Mouse (Mus musculus) kidney, embryonic 15.5 days (tissue): Measurements from ENCODE around the gene Themis2. TPM values are rescaled to one million over a fixed set of nuclear protein-coding genes. Genes with fewer than 3 reads are reported as not detected.
A peak's percentile ranks its signal among the peaks of the same experiment; 100 is the strongest.
"Not testable (repeated sequence)": the region's sequence is repeated elsewhere in the genome, so short reads cannot be mapped to it uniquely, and the experiment has no call there.

Experiments
- ATAC-seq: fragments of 200-750 bp; cut with Nextera tagmentation; replicated peaks from 2 replicates; pipeline ENCODE4 v1.8.0; 2017; ENCODE audit warnings: moderate TSS enrichment; ENCODE audit not compliant: low FRiP score
- H3K27ac ChIP-seq: fragments of 300-500 bp; sonication (generic); 2 replicates; pipeline ENCODE4 v1.5.1; 2015; ENCODE audit warnings: mild to moderate bottlenecking, inconsistent platforms
- H3K27me3 ChIP-seq: fragments of 300-500 bp; sonication (generic); 2 replicates; pipeline ENCODE4 v1.6.1; 2015; ENCODE audit warnings: inconsistent platforms
- H3K36me3 ChIP-seq: fragments of 300-500 bp; sonication (generic); 2 replicates; pipeline ENCODE4 v1.6.1; 2015; ENCODE audit warnings: inconsistent platforms
- H3K4me1 ChIP-seq: fragments of 300-500 bp; sonication (generic); 2 replicates; pipeline ENCODE4 v1.6.1; 2015; ENCODE audit warnings: inconsistent platforms
- H3K4me2 ChIP-seq: fragments of 300-500 bp; sonication (generic); 2 replicates; pipeline ENCODE4 v1.6.1; 2015; ENCODE audit warnings: moderate library complexity, mild to moderate bottlenecking, inconsistent platforms
- H3K4me3 ChIP-seq: fragments of 300-500 bp; sonication (generic); replicated peaks from 2 replicates; pipeline ENCODE4 v1.5.1; 2015; ENCODE audit warnings: mild to moderate bottlenecking, inconsistent platforms
- H3K9ac ChIP-seq: fragments of 300-500 bp; sonication (generic); 2 replicates; pipeline ENCODE4 v1.6.1; 2015; ENCODE audit warnings: mild to moderate bottlenecking, inconsistent platforms
- H3K9me3 ChIP-seq: fragments of 300-500 bp; sonication (generic); replicated peaks from 2 replicates; pipeline ENCODE4 v1.6.1; 2016; ENCODE audit warnings: inconsistent platforms
- WGBS: fragments of 180-500 bp; shearing (Covaris S2); methylation state at CpG from one replicate; pipeline ENCODE4 v1.1.7; 2015; ENCODE audit warnings: mixed read lengths; 5-methylcytosine and 5-hydroxymethylcytosine counted together
- polyA plus RNA-seq: library from polyadenylated mRNA; unstranded; fragments of >200 nt; fragmentation: Nextera tagmentation; extraction: Ambion mirVana; gene quantifications from 2 replicates; pipeline ENCODE4 v1.2.1, GENCODE M21; 2015

Gene Themis2
- polyA plus RNA-seq, 1 experiment from 2014 or later: 1.7 TPM

DNA sequence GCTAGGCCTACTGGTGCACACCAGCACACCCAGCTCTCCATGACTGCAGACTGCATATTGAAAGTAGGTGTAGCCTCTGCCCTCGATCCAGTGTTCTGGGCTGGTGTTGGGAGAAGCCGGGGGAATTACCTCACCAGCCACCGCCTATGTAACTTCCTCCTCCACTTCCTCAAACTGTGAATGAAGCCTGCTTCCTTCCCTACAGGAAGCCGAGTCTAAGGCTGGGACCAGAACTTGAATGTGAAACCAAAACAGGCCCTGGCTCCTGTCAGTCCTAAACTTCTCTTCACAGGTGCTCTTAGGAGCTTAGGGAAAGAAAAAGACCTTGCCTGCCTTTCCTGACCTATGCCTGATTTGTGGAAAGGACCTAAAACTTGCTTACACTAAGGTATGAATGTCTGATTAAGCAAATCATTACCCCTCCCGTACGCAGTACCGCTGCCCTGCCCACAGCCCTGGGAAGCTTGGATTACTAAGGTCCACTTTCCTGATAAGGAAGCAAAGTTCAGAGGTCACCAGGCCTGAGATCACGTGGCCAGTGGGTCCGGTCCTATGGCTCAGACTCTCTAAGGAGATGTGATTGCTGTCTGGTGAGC, 48.4 kb downstream of the Themis2 start:
- Histone ChIP-seq H3K27me3 (no peaks in the 10 kb centered on the region), H3K9ac (no peak overlapping the region), H3K4me3 (peak overlapping the region; percentile 19; the same call in 1 of the 2 replicates), H3K4me1 (peaks cover 9% of the 10 kb centered on the region; the same call in 1 of the 2 replicates), H3K4me2 (peak overlapping the region; percentile 33), H3K36me3 (no peaks in the 10 kb centered on the region), H3K9me3 (no peaks in the 10 kb centered on the region), H3K27ac (peak overlapping the region; percentile 58)
- WGBS: 55% methylated on average over 9 of the region's 9 CpGs
- ATAC-seq: no peak

DNA sequence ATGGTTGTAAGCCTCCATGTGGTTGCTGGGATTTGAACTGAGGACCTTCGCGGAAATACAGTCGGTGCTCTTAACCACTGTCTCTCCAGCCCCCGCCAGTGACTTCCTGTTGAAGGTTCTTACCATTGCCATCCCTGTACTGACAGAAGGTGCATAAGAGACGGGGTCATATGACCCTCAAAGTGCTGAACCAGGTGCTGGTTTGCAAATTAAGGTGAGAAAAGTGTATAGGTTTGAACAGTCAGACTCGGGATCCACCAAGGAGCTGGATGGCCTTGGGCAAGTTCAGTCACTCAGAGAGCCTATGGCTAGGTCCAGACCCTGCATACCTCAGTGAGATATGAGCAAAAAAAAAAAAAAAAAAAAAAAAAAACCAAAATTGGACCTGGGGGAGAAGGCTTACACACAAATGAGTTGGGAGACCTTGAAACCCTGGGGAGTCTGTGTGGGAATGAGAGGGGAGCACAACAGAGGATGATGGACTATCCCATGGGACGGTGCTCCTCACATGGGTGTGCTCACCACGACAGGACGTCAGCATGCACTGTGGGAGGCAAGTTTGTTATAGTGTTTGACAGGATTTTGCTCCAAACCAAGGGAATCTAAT, 49.2 kb downstream of the Themis2 start:
- Histone ChIP-seq H3K4me3 (no peak overlapping the region), H3K4me2 (no peak overlapping the region), H3K9ac (no peak overlapping the region), H3K4me1 (peaks cover 9% of the 10 kb centered on the region; the same call in 1 of the 2 replicates), H3K36me3 (no peaks in the 10 kb centered on the region), H3K27me3 (no peaks in the 10 kb centered on the region), H3K27ac (peak overlapping the region; percentile 58), H3K9me3 (no peaks in the 10 kb centered on the region)
- no peak for ATAC-seq
- 93% methylated on average over 9 of the region's 9 CpGs for WGBS

DNA sequence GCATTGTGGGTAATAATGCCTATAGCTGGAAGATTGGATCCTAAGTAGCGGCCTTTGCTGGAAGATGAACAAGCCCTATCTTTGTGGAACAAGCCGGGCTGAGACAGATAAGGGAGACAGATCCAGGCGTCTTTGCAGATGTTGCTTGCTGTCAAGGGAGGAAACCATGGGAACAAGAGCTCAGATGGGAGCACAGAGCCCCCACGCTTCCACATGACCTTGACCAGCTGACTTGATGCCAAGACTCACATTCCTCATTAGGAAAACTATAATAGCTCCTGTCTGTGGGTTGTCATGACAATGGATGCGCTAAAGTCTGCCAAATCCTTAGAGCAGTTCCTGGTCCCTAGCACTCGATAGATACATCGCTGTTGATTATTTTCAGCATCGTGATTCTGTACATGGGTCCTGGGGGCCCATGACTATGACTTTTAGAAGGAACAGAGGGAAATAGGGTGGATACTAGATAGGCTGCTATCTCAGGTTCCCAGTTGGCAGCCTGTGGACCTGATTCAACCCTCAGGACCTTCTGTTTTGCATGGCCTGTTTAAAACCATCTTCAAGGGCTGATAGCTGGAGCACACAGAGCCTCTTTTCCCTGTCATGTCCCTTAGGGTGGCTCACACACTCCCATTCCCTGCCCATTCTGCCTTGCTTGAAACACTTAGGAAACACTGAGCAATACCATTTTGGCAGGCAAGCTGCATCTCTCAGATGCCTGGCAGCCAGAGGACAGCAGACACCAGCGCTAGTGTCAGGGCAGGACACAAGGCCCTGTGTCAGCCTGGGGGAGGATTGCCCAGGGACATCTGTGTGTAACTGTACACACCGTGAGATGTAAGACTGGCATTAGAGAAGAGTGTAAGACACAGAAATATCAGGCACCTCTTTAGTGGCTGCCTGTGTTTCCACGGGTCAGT, 51.9 kb downstream of the Themis2 start:
- 64% methylated on average over 11 of the region's 11 CpGs for WGBS
- no peak overlapping the region for H3K27ac ChIP-seq
- H3K27me3 ChIP-seq: no peaks in the 10 kb centered on the region
- no peak overlapping the region for H3K9ac ChIP-seq
- no peaks in the 10 kb centered on the region for H3K36me3 ChIP-seq
- ATAC-seq: no peak
- no peaks in the 10 kb centered on the region for H3K9me3 ChIP-seq
- H3K4me2 ChIP-seq: no peak overlapping the region
- no peak overlapping the region for H3K4me3 ChIP-seq
- peaks cover 9% of the 10 kb centered on the region; the same call in 1 of the 2 replicates for H3K4me1 ChIP-seq

DNA sequence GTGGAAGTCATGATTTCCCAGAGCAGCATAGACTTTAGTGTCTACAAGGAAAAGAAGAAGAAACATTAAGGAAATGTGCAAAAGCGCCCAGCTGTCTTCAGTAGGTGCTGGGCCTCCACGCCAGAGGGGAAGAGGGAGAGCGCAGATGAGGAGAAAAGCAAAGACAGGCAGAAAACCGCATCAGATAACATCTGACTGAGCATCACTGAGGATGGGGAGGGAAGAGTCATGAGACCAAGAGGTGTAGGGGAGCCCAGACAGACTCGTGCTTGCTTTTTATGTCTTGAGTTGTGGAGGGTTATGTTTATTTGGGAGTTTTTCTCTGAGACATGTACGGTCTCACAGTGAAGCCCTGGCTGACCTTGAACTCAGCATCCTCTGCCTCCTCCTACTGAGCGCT, 54.7 kb downstream of the Themis2 start:
- Histone ChIP-seq H3K4me2 (no peak overlapping the region), H3K27me3 (no peaks in the 10 kb centered on the region), H3K36me3 (no peaks in the 10 kb centered on the region), H3K9ac (no peak overlapping the region), H3K9me3 (no peaks in the 10 kb centered on the region), H3K4me1 (peaks cover 9% of the 10 kb centered on the region; the same call in 1 of the 2 replicates), H3K4me3 (no peak overlapping the region), H3K27ac (no peak overlapping the region)
- no peak for ATAC-seq
- 93% methylated on average over 7 of the region's 7 CpGs for WGBS

DNA sequence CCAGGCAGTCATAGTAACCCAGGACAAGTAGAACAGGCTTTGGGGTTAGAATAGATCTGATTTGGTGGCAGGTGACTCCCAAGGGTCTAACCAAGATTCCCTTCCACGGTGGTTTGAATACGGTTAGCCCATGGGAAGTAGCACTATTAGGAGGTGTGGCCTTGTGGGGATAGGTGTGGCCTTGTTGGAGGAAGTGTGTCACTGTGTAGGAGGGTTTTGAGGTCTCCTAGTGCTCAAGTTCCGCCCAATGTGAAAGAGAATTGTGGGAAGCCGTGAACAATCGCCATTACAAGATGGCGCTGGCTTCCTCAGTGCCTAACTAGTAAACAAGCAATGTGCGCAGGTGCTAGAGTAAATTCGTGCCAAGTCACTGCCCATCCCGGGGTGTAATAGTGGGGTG, 59.0 kb downstream of the Themis2 start:
- not testable (repeated sequence) for ATAC-seq, H3K27me3 ChIP-seq, H3K36me3 ChIP-seq, H3K9ac ChIP-seq, H3K4me3 ChIP-seq, H3K4me2 ChIP-seq, H3K27ac ChIP-seq, H3K9me3 ChIP-seq, H3K4me1 ChIP-seq
- 89% methylated on average over 9 of the region's 9 CpGs for WGBS

DNA sequence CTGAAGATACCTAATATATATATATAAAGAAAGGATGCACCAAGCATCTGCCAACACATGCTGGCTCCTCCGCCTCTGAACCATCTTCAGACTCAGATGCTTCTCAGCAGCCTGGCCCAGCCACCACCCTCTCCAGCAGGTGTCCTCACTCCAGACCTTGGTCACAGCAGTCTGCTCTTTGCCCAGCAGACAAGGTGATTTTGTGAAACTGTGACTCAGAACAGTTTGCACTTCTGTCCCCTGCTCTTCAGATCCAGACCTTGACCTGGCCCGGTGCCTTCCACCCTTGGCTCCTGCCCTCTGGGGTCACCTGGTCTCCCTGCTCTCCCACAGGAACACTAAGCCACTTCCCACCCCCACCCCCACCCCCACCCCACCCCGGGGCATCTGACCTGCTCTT, 60.3 kb downstream of the Themis2 start:
- no peaks in the 10 kb centered on the region for H3K9me3 ChIP-seq
- no peak overlapping the region for H3K27ac ChIP-seq
- H3K4me1 ChIP-seq: peaks cover 10% of the 10 kb centered on the region
- H3K9ac ChIP-seq: no peak overlapping the region
- H3K27me3 ChIP-seq: no peaks in the 10 kb centered on the region
- no peak overlapping the region for H3K4me3 ChIP-seq
- WGBS: 54% methylated on average over 3 of the region's 3 CpGs
- H3K36me3 ChIP-seq: no peaks in the 10 kb centered on the region
- no peak overlapping the region for H3K4me2 ChIP-seq
- ATAC-seq: no peak

DNA sequence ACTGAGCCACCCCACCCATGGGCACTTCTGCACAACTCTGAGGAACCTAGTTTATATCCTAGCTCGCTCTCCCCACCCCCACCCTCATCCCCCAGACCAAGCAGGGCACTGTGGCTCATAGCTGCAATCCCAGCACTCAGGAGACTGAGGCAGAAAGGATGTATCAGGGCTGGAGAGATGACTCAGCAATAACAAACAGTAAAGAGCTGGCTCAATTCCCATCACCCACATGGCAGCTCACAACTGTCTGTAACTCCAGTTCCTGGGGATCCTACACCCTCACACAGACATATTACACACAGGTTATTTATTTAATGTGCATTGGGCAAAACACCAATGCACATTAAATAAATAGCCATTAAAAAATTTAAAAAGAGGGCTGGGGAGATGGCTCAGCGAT, 60.8 kb downstream of the Themis2 start:
- no peak for ATAC-seq

DNA sequence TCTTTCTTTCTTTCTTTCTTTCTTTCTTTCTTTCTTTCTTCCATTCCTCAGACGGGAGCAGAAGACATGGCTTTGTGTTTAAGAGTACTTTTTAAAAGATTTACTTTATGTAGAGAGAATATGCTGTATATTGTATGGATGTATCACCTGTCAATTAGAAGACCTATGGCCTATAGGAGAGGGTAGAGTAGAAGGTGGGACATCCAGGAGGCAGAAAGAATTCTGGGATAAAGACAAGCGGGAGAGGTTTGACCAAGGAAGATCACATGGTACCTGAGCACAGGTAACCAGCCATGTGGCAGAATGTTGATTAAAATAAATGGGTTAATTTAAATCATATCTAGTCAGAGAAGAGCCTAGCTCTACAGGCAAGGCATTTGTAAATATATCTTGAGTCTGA, 61.4 kb downstream of the Themis2 start:
- no peaks in the 10 kb centered on the region for H3K27me3 ChIP-seq
- H3K9me3 ChIP-seq: no peaks in the 10 kb centered on the region
- ATAC-seq: no peak
- H3K4me1 ChIP-seq: peaks cover 10% of the 10 kb centered on the region
- no peak overlapping the region for H3K4me3 ChIP-seq
- no peaks in the 10 kb centered on the region for H3K36me3 ChIP-seq
- H3K9ac ChIP-seq: no peak overlapping the region
- H3K4me2 ChIP-seq: no peak overlapping the region
- no peak overlapping the region for H3K27ac ChIP-seq
- WGBS: 94% methylated on average over 2 of the region's 2 CpGs

More for the DNA sequence above, 60.8 kb downstream of the Themis2 start:
- H3K9ac ChIP-seq: no peak overlapping the region
- WGBS: 88% methylated on average over 2 of the region's 2 CpGs
- H3K4me2 ChIP-seq: no peak overlapping the region
- H3K9me3 ChIP-seq: no peaks in the 10 kb centered on the region
- H3K36me3 ChIP-seq: no peaks in the 10 kb centered on the region
- no peak overlapping the region for H3K4me3 ChIP-seq
- H3K4me1 ChIP-seq: peaks cover 10% of the 10 kb centered on the region
- H3K27ac ChIP-seq: no peak overlapping the region
- no peaks in the 10 kb centered on the region for H3K27me3 ChIP-seq

DNA sequence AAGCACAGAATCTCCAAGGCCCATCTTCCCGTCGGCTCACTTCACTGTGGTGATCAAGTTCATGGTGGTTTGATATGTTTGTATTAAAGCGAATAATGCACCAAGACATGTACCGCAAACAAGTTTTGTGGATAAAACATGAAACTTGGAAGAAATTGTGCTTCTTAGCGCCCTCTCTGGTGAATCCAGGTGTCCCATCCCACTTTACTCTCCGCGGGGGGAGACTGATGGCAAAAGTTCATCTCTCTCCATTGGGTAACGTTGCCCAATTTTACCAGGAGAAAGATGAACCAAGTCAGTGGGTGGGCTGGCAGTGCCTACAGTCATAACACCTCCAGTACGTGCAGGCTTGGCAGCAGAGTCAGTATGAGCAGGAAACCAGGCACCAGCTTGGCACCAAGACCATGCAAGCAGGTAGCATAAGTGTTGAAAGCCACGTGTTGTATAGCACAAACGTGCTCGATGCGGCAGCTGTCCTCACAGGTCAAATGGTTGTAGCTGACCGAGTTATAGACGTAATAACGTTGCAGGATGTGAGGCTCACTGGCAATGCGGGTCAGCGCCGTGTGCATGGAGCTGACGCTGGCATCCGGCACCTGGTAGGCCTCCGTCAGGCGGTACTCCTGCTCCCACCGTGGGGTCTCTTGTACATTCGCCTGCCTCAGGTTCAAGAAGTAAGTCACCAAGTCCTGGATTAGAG, 63.0 kb downstream of the Themis2 start:
- H3K4me1 ChIP-seq: peaks cover 10% of the 10 kb centered on the region
- 0 out of 2 replicates have a peak overlapping the region, but pooled peaks have one; percentile 14 for H3K27ac ChIP-seq
- 94% methylated on average over 25 of the region's 25 CpGs for WGBS
- no peaks in the 10 kb centered on the region for H3K9me3 ChIP-seq
- H3K9ac ChIP-seq: no peak overlapping the region
- H3K27me3 ChIP-seq: no peaks in the 10 kb centered on the region
- ATAC-seq: no peak
- H3K4me2 ChIP-seq: no peak overlapping the region
- 0 out of 2 replicates have a peak overlapping the region, but pooled peaks have one; percentile 66 for H3K4me3 ChIP-seq
- H3K36me3 ChIP-seq: no peaks in the 10 kb centered on the region

DNA sequence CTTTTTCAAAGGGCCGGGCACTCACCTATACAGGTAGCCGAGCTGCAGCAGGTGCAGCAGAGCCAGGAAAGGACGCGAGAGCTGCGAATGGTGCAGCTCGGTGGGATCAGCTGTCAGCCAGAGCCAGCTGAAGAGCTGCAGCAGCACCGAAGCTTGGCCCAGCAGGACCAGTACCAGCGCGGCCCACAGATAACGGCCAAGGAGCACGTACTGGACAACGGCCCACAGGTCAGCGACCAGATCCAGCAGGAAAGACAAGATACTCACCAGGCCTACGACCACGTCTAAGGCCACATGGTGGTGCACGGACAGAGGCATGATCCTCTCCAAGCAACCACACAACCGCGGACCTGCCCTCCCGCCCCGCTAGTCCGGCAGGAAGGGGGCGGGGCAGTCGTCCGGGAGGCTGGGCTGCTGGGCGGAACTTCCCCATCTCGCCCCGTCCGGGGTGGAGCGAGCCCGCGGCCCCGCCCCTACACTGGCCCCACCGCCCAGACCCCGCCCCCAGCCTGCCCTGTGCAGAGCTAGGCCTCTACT, 64.0 kb downstream of the Themis2 start, which contains the start of gene Xkr8:
Xkr8 (minus strand) TSS at position 399 of the 537 bp plus-strand sequence.
- H3K9me3 ChIP-seq: no peaks in the 10 kb centered on the region
- H3K27ac ChIP-seq: peak within 1 kb of the TSS; percentile 37
- peak within 1 kb of the TSS; percentile 93 for H3K4me2 ChIP-seq
- WGBS: 2% methylated on average over 34 of the region's 34 CpGs
- peak within 1 kb of the TSS; percentile 64 for H3K9ac ChIP-seq
- H3K4me3 ChIP-seq: peak within 1 kb of the TSS; percentile 66
- peak; percentile 97 for ATAC-seq
- peaks cover 10% of the 10 kb centered on the region for H3K4me1 ChIP-seq
- peaks cover 6% of the 10 kb centered on the region; the same call in 1 of the 2 replicates for H3K36me3 ChIP-seq
- no peaks in the 10 kb centered on the region for H3K27me3 ChIP-seq
